Mouse (Mus musculus) neural tube, embryonic 15.5 days (tissue): ENCODE results near the gene Myrf. TPM values are rescaled to one million over a fixed set of nuclear protein-coding genes. Genes with fewer than 3 reads are reported as not detected.
A peak's percentile ranks its signal among the peaks of the same experiment; 100 is the strongest.

ENCODE experiments used
- ATAC-seq: fragments of 200-750 bp; cut with Nextera tagmentation; 2 replicates; pipeline ENCODE4 v1.8.0; 2017; ENCODE audit warnings: mild to moderate bottlenecking, moderate TSS enrichment, moderate library complexity; ENCODE audit not compliant: low FRiP score
- H3K27ac ChIP-seq: fragments of 300-500 bp; sonication (generic); replicated peaks from 2 replicates; pipeline ENCODE4 v1.5.1; 2015; ENCODE audit warnings: mild to moderate bottlenecking, inconsistent platforms
- H3K27me3 ChIP-seq: fragments of 300-500 bp; sonication (generic); replicated peaks from 2 replicates; pipeline ENCODE4 v1.6.1; 2015; ENCODE audit warnings: inconsistent platforms
- H3K36me3 ChIP-seq: fragments of 300-500 bp; sonication (generic); 2 replicates; pipeline ENCODE4 v1.6.1; 2015; ENCODE audit warnings: inconsistent platforms
- H3K4me1 ChIP-seq: fragments of 300-500 bp; sonication (generic); 2 replicates; pipeline ENCODE4 v1.6.1; 2015; ENCODE audit warnings: inconsistent platforms
- H3K4me2 ChIP-seq: fragments of 300-500 bp; sonication (generic); 2 replicates; pipeline ENCODE4 v1.6.1; 2015; ENCODE audit warnings: inconsistent platforms, mild to moderate bottlenecking, moderate library complexity
- H3K4me3 ChIP-seq: fragments of 300-500 bp; sonication (generic); replicated peaks from 2 replicates; pipeline ENCODE4 v1.5.1; 2015; ENCODE audit warnings: mild to moderate bottlenecking, inconsistent platforms
- H3K9ac ChIP-seq: fragments of 300-500 bp; sonication (generic); replicated peaks from 2 replicates; pipeline ENCODE4 v1.6.1; 2015; ENCODE audit warnings: mild to moderate bottlenecking, inconsistent platforms
- H3K9me3 ChIP-seq: fragments of 300-500 bp; sonication (generic); replicated peaks from 2 replicates; pipeline ENCODE4 v1.6.1; 2016; ENCODE audit warnings: inconsistent platforms
- WGBS: fragments of 180-500 bp; shearing (Covaris S2); methylation state at CpG from one replicate; pipeline ENCODE4 v1.1.7; 2015; ENCODE audit warnings: mixed read lengths; 5-methylcytosine and 5-hydroxymethylcytosine counted together
- polyA plus RNA-seq: library from polyadenylated mRNA; unstranded; fragments of >200 nt; fragmentation: Nextera tagmentation; extraction: Ambion mirVana; gene quantifications from 2 replicates; pipeline ENCODE4 v1.2.1, GENCODE M21; 2015

The Myrf gene
- polyA plus RNA-seq, 1 experiment from 2014 or later, result 0.79 TPM

DNA sequence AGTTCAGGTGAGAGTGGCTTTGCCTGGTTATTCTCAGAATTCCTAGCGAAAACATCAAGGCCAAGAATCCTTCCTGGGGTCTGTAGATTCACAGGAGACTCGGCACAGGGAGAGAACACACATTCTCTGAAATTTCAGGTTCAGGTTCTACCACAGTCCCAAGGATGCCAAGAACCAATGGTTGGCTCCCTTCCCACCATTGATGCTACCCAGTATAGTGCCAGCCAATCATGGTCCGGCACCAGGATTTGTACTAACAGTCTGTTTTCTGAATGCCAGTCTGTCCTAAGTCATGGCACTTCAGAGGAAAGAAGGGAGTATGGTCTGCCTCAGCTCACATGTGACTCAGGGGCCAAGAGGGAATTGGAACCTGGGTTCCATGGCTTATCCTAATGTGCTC is 54.7 kb downstream of the Myrf start:
- Histone ChIP-seq H3K4me3 (no peak overlapping the region), H3K9ac (no peak overlapping the region), H3K36me3 (peaks cover 51% of the 10 kb centered on the region), H3K9me3 (no peaks in the 10 kb centered on the region), H3K4me2 (peak overlapping the region; percentile 74), H3K27ac (0 out of 2 replicates have a peak overlapping the region, but pooled peaks have one; percentile 18), H3K27me3 (no peaks in the 10 kb centered on the region), H3K4me1 (peaks cover 60% of the 10 kb centered on the region)
- no peak for ATAC-seq
- whole genome bisulfite sequencing, result 89% methylated on average over 3 of the region's 3 CpGs

DNA sequence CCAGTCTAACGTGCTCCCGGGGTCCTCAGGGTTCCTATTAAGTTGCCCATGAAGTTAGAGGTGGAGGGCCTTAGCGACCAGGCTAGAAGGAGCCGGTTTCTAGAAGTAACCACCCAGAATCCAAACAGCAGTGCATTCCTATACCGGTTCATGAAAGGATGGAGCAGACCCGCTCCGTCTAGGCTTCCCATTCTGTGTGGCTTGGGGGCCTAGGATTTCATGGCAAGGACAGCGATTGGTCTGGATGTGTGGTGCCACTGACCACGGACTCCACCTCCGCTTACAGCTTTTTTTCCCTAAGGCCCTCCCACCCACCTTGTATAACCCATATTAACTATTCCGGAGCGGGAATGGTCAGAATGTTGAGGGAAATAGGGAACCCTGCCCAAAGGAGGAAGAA is 56.5 kb downstream of the Myrf start:
- H3K9me3 ChIP-seq, result no peaks in the 10 kb centered on the region
- peak overlapping the region; percentile 91 for H3K4me3 ChIP-seq
- WGBS, result 7% methylated on average over 12 of the region's 12 CpGs
- peak overlapping the region; percentile 74 for H3K4me2 ChIP-seq
- H3K36me3 ChIP-seq, result peaks cover 37% of the 10 kb centered on the region
- H3K9ac ChIP-seq, result peak overlapping the region; percentile 97
- ATAC-seq, result peak; percentile 19; the same call in 1 of the 2 replicates
- H3K27me3 ChIP-seq, result no peaks in the 10 kb centered on the region
- H3K27ac ChIP-seq, result peak overlapping the region; percentile 98
- H3K4me1 ChIP-seq, result peaks cover 58% of the 10 kb centered on the region

DNA sequence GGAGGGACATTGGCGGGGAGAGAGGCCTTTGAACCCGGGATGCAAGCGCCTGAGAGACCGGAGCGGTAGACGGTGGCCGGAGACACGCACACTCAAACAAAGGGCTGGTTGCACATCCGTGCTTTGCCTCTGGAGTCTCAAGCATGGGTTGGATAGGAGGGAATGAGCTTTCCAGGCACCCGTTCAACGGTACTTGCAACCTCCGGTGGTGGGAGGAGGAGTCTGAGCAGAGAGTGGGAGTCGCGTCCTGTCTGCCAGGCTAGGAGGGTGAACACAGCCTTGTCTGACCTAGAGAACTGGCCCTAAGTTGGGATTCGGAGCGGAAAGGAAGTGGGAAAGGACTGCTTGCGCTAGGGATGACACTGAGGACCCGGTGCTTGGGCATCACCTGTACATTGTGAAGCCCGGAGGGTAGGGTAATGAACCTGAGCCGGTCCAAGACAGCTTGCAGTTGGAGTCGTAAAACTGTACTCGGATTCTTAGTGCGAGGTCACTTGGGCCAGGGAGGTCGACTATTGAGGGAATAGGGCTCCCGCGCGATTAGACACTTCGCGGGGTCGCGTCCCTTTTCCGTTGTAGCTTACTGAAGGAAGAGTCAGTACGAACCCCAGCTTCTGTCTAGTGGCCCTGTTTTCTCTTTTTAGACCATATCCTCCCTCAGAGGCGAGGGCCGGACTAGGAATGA is 57.1 kb downstream of the Myrf start:
- Histone ChIP-seq H3K4me3 (peak overlapping the region; percentile 91), H3K9ac (peak overlapping the region; percentile 97), H3K36me3 (peaks cover 30% of the 10 kb centered on the region), H3K4me1 (peaks cover 52% of the 10 kb centered on the region), H3K27me3 (no peaks in the 10 kb centered on the region), H3K27ac (peak overlapping the region; percentile 98), H3K4me2 (peak overlapping the region; percentile 74), H3K9me3 (no peaks in the 10 kb centered on the region)
- WGBS, result under 1% methylated on average over 35 of the region's 35 CpGs
- ATAC-seq, result peak; percentile 85

DNA sequence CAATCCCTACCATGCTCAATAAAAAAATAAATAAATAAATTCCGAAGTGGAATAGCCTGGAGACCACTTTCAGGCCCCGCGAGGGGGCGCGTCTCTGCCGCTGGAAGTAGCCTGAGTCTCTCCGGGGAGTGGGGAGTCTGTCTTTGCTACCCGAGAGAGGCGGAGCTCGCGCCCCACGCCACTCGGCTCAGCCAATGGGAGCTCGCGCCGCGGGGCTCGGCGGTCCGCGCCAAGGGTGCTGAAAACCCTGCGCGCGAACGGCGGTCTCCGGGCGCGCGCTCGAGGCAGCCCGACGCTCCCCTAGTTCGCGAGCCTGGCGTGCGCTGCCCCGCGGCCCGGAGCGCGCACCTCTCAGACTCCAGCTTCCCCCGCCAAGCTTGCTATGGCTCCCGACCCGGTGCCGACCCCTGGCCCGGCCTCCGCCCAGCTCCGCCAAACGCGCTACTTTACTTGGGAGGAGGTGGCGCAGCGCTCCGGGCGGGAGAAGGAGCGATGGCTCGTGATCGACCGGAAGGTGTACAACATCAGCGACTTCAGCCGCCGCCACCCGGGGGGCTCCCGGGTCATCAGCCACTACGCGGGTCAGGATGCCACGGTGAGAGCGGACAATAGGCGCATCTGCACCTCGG is 57.8 kb downstream of the Myrf start, which contains the start of gene Fads1:
TSS of gene Fads1 (plus strand) at position 219 of the 629 bp plus-strand sequence.
- Histone ChIP-seq H3K36me3 (peaks cover 25% of the 10 kb centered on the region), H3K9ac (peak within 1 kb of the TSS; percentile 97), H3K27ac (peak within 1 kb of the TSS; percentile 98), H3K9me3 (no peaks in the 10 kb centered on the region), H3K4me3 (peak within 1 kb of the TSS; percentile 91), H3K27me3 (no peaks in the 10 kb centered on the region), H3K4me2 (peak within 1 kb of the TSS; percentile 74), H3K4me1 (peaks cover 45% of the 10 kb centered on the region)
- WGBS, result under 1% methylated on average over 70 of the region's 70 CpGs
- peak; percentile 96 for ATAC-seq

- H3K9ac ChIP-seq, result peak overlapping the region; percentile 97
- peaks cover 41% of the 10 kb centered on the region for H3K4me1 ChIP-seq
- ATAC-seq, result peak; percentile 19
- no peaks in the 10 kb centered on the region for H3K9me3 ChIP-seq
- H3K27me3 ChIP-seq, result no peaks in the 10 kb centered on the region
- peaks cover 21% of the 10 kb centered on the region for H3K36me3 ChIP-seq
- H3K4me2 ChIP-seq, result peak overlapping the region; percentile 74
- 20% methylated on average over 7 of the region's 7 CpGs for WGBS
- peak overlapping the region; percentile 98 for H3K27ac ChIP-seq
- H3K4me3 ChIP-seq, result peak overlapping the region; percentile 91
Measured at GRCm38 (mm10) chr19:10182142-10182541, 58.4 kb downstream of the Myrf start.

GRCm38 (mm10) chr19:10181225-10181624 is 59.3 kb downstream of the Myrf start:
- 83% methylated on average over 7 of the region's 7 CpGs for WGBS
- H3K4me2 ChIP-seq, result no peak overlapping the region
- H3K4me3 ChIP-seq, result no peak overlapping the region
- no peaks in the 10 kb centered on the region for H3K9me3 ChIP-seq
- H3K4me1 ChIP-seq, result peaks cover 35% of the 10 kb centered on the region
- peaks cover 12% of the 10 kb centered on the region for H3K36me3 ChIP-seq
- no peak for ATAC-seq
- H3K27ac ChIP-seq, result 0 out of 2 replicates have a peak overlapping the region, but pooled peaks have one; percentile 45
- H3K27me3 ChIP-seq, result no peaks in the 10 kb centered on the region
- H3K9ac ChIP-seq, result no peak overlapping the region

GRCm38 (mm10) chr19:10176941-10177372 is 63.6 kb downstream of the Myrf start:
- WGBS, result 56% methylated on average over 7 of the region's 7 CpGs
- no peak overlapping the region for H3K4me3 ChIP-seq
- ATAC-seq, result no peak
- H3K4me2 ChIP-seq, result no peak overlapping the region
- H3K9me3 ChIP-seq, result no peaks in the 10 kb centered on the region
- H3K36me3 ChIP-seq, result no peaks in the 10 kb centered on the region
- H3K4me1 ChIP-seq, result peaks cover 3% of the 10 kb centered on the region
- H3K27me3 ChIP-seq, result no peaks in the 10 kb centered on the region
- no peak overlapping the region for H3K9ac ChIP-seq
- no peak overlapping the region for H3K27ac ChIP-seq

- Histone ChIP-seq H3K27ac (no peak overlapping the region), H3K36me3 (no peaks in the 10 kb centered on the region), H3K4me2 (no peak overlapping the region), H3K4me1 (no peaks in the 10 kb centered on the region), H3K27me3 (no peaks in the 10 kb centered on the region), H3K9me3 (no peaks in the 10 kb centered on the region), H3K4me3 (no peak overlapping the region), H3K9ac (no peak overlapping the region)
- 72% methylated on average over 1 of the region's 1 CpGs for WGBS
- ATAC-seq, result no peak
Measured at GRCm38 (mm10) chr19:10176477-10176876, 64.1 kb downstream of the Myrf start.

GRCm38 (mm10) chr19:10174956-10175355 is 65.6 kb downstream of the Myrf start:
- Histone ChIP-seq H3K27ac (no peak overlapping the region), H3K4me1 (no peaks in the 10 kb centered on the region), H3K36me3 (no peaks in the 10 kb centered on the region), H3K4me3 (no peak overlapping the region), H3K27me3 (no peaks in the 10 kb centered on the region), H3K9me3 (no peaks in the 10 kb centered on the region), H3K9ac (no peak overlapping the region), H3K4me2 (no peak overlapping the region)
- WGBS, result 79% methylated on average over 4 of the region's 4 CpGs
- no peak for ATAC-seq

DNA sequence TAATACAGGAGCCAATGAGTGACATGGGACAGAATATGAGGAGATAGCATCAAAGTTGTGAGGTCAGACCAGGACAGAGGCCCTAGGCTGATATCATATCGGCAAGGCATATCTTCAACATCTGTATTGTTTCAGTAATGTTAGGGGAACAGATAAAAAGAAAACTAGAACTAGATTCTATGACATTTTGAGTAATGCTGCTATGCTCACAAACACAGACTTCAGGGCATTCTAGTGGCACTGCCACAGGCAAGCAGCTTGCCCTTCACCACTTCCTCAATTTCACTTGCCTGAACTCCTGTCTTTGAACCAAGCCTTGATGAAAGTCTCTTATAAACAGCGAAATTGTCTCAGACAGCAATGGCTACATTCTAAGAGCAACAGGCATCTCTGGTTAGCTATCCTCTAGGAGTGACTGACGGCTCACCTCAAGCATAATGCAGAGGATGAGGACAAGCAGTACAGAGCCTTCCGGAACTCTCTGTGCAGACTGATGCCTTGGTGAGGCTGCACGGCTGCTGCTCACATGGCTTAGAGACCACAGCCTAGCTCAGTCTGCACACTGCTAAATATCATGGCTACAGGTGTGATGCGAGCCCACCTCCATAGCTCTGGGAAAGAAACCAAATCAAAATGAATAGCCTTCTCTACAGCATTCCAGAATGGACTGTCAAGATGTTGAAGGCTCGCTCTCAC is 66.6 kb downstream of the Myrf start:
- no peak for ATAC-seq
- no peaks in the 10 kb centered on the region for H3K4me1 ChIP-seq
- H3K4me2 ChIP-seq, result no peak overlapping the region
- no peaks in the 10 kb centered on the region for H3K36me3 ChIP-seq
- no peaks in the 10 kb centered on the region for H3K9me3 ChIP-seq
- H3K27me3 ChIP-seq, result no peaks in the 10 kb centered on the region
- no peak overlapping the region for H3K4me3 ChIP-seq
- 97% methylated on average over 7 of the region's 7 CpGs for WGBS
- H3K9ac ChIP-seq, result no peak overlapping the region
- H3K27ac ChIP-seq, result no peak overlapping the region

DNA sequence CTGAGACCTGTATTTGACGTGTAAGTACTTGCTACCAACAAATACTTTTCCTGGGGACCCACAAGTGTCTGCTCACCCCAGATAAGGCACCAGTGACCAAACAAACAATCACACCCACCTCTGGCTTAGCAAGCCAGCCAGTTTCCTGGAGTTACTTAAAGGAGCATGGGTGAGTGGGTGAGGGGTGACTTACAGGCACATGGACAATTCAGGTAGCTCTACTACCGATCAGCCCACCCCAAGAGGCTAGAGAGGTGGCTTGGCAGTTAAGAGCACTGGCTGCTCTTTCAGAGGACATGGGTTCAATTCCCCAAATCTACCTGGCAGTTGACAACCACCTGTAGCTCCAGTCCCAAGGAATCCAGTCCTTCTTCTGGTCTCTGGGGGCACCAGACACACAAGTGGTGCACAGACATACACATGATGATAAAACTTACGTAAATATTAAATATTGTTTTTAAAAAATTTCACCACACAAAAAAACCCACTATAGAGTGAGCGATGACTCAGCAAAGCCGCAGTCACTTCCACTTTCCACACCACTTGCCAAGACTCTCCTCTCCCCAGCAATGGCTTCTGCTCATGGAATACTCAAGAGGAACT is 67.3 kb downstream of the Myrf start:
- H3K9ac ChIP-seq, result no peak overlapping the region
- no peak overlapping the region for H3K4me3 ChIP-seq
- no peaks in the 10 kb centered on the region for H3K4me1 ChIP-seq
- WGBS, result 89% methylated on average over 5 of the region's 5 CpGs
- no peak overlapping the region for H3K27ac ChIP-seq
- no peaks in the 10 kb centered on the region for H3K9me3 ChIP-seq
- ATAC-seq, result no peak
- no peak overlapping the region for H3K4me2 ChIP-seq
- no peaks in the 10 kb centered on the region for H3K27me3 ChIP-seq
- no peaks in the 10 kb centered on the region for H3K36me3 ChIP-seq
